Mouse (Mus musculus): ENCODE data around the gene Tigar. TPM values are rescaled to one million over a fixed set of nuclear protein-coding genes. Genes with fewer than 3 reads are reported as not detected.
A peak's percentile ranks its signal among the peaks of the same experiment; 100 is the strongest.

Tigar gene
- polyA plus RNA-seq, 1 experiment from 2014 or later, result 2.9 TPM

DNA sequence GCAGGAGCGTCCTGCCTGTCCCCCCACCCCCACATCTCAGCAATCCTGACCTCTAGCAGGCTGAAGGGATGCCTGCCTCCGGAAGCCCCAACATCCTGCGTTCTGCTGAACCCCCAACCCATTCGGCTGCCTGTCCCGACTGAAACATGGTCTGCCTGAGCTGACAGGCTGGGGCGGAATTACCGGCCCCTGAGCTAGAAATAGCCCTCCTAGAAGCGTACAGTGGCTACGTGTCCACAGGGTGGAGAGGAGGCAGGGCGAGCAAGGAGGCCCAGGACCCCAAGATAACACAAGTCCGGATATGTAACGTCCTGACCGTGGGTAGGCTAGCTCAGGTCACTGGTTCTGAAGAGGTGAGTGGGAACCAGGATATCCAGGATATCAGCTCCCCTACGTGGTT is 44.5 kb downstream of the Tigar start:
- no peak overlapping the region for H3K4me3 ChIP-seq (replicated peaks)

DNA sequence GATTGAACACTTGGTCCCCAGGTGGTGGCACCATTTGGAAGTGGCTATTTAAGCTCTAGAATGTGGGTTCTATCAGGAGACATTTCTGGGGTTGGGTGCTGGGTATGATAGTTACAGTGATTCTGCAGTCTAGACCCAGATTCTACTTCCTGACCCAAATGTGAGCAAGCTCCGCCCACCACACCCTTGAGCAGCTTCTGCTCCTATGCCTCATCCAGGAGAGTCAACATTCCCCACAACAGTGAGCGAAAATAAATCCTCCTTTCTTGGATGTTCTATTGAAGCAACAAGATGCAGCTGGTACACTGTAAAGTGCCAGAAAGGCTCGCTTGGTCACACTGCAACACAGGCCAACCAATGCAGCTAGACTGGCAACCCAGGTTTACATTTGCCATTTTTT is 45.4 kb downstream of the Tigar start:
- Histone ChIP-seq H3K36me3 (no peaks in the 10 kb centered on the region), H3K27me3 (replicated peaks) (no peaks in the 10 kb centered on the region), H3K4me3 (replicated peaks) (no peak overlapping the region), H3K9ac (no peak overlapping the region), H3K4me2 (no peak overlapping the region), H3K27ac (no peak overlapping the region), H3K9me3 (no peaks in the 10 kb centered on the region), H3K4me1 (no peaks in the 10 kb centered on the region)
- WGBS, result 70% methylated on average over 3 of the region's 3 CpGs
- no peak for ATAC-seq (ENCODE audit: insufficient read depth, low FRiP score, low read depth)

More for the DNA sequence above, 44.5 kb downstream of the Tigar start:
- peak overlapping the region; percentile 34 for H3K4me2 ChIP-seq
- no peaks in the 10 kb centered on the region for H3K36me3 ChIP-seq
- no peak for ATAC-seq (ENCODE audit: insufficient read depth, low FRiP score, low read depth)
- WGBS, result 7% methylated on average over 14 of the region's 14 CpGs
- no peak overlapping the region for H3K9ac ChIP-seq
- H3K27ac ChIP-seq, result no peak overlapping the region
- H3K27me3 ChIP-seq (replicated peaks), result no peaks in the 10 kb centered on the region
- H3K9me3 ChIP-seq, result no peaks in the 10 kb centered on the region
- no peaks in the 10 kb centered on the region for H3K4me1 ChIP-seq

DNA sequence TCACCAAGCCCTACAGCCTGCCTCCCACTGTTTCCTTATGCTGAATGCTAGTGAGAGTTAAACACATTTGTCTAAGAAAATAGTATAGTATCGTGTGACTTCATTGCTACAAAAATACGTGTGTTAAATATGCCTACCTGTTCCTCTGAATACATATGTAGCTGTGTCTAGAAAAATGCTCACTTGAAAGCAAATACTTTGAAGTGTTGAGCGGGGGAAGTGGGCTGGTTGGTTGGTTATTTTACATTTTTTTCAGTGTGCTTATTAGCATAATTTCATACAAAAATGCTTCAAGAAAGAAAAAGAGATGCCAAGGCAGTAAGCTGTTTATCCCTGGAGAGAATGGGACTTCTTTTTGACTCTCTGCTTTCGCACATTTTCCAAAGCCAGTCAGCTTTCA is 49.4 kb downstream of the Tigar start:
- H3K4me2 ChIP-seq, result no peak overlapping the region
- no peak overlapping the region for H3K27ac ChIP-seq
- H3K4me1 ChIP-seq, result no peaks in the 10 kb centered on the region
- H3K36me3 ChIP-seq, result no peaks in the 10 kb centered on the region
- WGBS, result 74% methylated on average over 4 of the region's 4 CpGs
- no peaks in the 10 kb centered on the region for H3K27me3 ChIP-seq (replicated peaks)
- ATAC-seq (ENCODE audit: insufficient read depth, low FRiP score, low read depth), result no peak
- H3K9me3 ChIP-seq, result no peaks in the 10 kb centered on the region
- H3K9ac ChIP-seq, result no peak overlapping the region
- H3K4me3 ChIP-seq (replicated peaks), result no peak overlapping the region

DNA sequence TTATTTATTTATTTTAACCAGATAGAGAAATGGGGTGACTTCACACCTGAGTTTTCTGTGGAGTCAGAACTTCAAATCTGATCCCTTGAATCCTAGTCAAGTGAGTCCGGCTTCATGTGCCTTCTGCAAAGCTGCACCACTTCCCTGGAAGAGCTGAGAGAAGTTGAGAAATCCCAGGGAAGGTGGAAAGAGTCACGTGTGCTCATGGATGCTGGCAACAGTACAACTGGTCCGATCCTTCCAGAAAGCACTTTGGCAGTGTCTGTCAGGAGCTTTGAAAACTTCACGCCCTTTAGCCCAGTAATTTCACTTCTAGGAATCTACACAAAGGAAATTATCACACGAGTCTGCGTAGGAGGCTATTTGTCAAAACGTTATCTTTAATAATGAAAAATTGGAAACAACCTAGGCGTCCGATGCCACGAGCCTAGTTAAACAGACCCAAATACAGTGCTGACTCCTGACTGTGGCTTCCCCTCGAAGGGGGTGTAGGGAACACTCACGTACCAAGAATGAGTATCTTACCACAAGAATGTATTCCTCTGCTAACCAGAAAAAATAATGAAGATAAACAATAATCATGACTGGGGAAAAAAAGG is 52.3 kb downstream of the Tigar start:
- no peak overlapping the region for H3K4me2 ChIP-seq
- no peaks in the 10 kb centered on the region for H3K27me3 ChIP-seq (replicated peaks)
- no peaks in the 10 kb centered on the region for H3K4me1 ChIP-seq
- H3K9ac ChIP-seq, result no peak overlapping the region
- ATAC-seq (ENCODE audit: insufficient read depth, low FRiP score, low read depth), result peak; percentile 27; the same call in 1 of the 2 replicates
- no peak overlapping the region for H3K4me3 ChIP-seq (replicated peaks)
- no peaks in the 10 kb centered on the region for H3K9me3 ChIP-seq
- H3K27ac ChIP-seq, result no peak overlapping the region
- WGBS, result 33% methylated on average over 12 of the region's 12 CpGs
- no peaks in the 10 kb centered on the region for H3K36me3 ChIP-seq

DNA sequence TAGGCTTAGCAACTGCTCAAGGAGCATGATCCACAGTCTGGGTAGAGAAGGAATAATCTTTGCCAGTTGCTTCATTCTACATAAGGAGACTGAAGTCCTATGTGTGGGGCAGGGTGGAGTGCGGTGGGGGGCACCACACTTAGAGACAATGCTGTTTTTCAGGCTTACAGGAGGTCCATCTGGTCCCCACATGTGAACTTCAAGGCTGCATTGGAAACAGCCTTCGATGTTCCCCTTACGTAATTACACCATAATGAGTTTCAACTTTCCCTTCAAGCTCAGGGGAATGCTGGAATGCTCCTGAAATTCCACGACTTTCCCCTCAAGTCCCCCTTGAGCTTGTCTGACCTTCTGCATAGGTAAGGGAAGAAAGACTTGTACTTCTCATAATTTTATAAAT is 58.5 kb downstream of the Tigar start:
- Histone ChIP-seq H3K36me3 (no peaks in the 10 kb centered on the region), H3K27ac (no peak overlapping the region), H3K4me1 (no peaks in the 10 kb centered on the region), H3K9ac (no peak overlapping the region), H3K4me3 (replicated peaks) (no peak overlapping the region), H3K9me3 (no peaks in the 10 kb centered on the region), H3K27me3 (replicated peaks) (no peaks in the 10 kb centered on the region), H3K4me2 (no peak overlapping the region)
- no peak for ATAC-seq (ENCODE audit: insufficient read depth, low FRiP score, low read depth)
- WGBS, result 65% methylated on average over 4 of the region's 4 CpGs

DNA sequence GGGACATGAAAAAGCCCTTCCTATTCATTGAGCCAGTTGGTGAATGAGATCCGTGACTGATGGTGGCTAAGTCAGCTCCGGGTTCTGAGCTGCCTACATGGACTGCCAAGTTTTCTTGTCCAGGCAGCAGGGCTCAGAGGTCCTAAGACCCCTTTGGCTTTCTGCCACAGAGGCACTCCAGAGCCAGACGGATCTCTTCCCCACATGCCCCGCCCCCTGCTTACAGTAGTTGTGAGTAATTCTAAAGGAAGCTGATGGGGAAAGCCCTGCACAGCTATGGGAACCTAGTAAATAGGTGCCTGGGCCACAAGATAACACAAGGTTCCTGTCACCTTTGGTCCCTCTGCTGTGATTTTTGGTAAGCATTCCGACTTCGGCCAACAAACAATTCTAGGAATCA is 64.4 kb downstream of the Tigar start:
- Histone ChIP-seq H3K4me2 (no peak overlapping the region), H3K27ac (no peak overlapping the region), H3K4me1 (no peaks in the 10 kb centered on the region), H3K9me3 (no peaks in the 10 kb centered on the region), H3K4me3 (replicated peaks) (no peak overlapping the region), H3K9ac (no peak overlapping the region), H3K36me3 (no peaks in the 10 kb centered on the region), H3K27me3 (replicated peaks) (no peaks in the 10 kb centered on the region)
- 44% methylated on average over 6 of the region's 6 CpGs for WGBS
- peak; percentile 39; the same call in 1 of the 2 replicates for ATAC-seq (ENCODE audit: insufficient read depth, low FRiP score, low read depth)

Other genes starting within 250 kb of the Tigar start
- gene Dyrk4, start 187.7 kb downstream of the Tigar start, polyA plus RNA-seq (2015; fragmentation: Nextera tagmentation; extraction: Ambion mirVana), result 0.14 TPM in 1 of 2 replicates, not detected in the other
- gene Rad51ap1, start 170.0 kb downstream of the Tigar start, polyA plus RNA-seq (2015; fragmentation: Nextera tagmentation; extraction: Ambion mirVana), result 49.7 and 52.8 TPM in 2 replicates
- 14.5 and 16.6 TPM in 2 replicates for gene D6Wsu163e, start 169.6 kb downstream of the Tigar start, polyA plus RNA-seq (2015; fragmentation: Nextera tagmentation; extraction: Ambion mirVana)
- gene Fgf6, start 94.0 kb downstream of the Tigar start, polyA plus RNA-seq (2015; fragmentation: Nextera tagmentation; extraction: Ambion mirVana), result not detected in 2 replicates
- not detected in 2 replicates for gene Fgf23, start 36.7 kb downstream of the Tigar start, polyA plus RNA-seq (2015; fragmentation: Nextera tagmentation; extraction: Ambion mirVana)
- gene Ccnd2, start 42.6 kb upstream of the Tigar start, polyA plus RNA-seq (2015; fragmentation: Nextera tagmentation; extraction: Ambion mirVana), result 922 and 986 TPM in 2 replicates

All from stomach, embryonic 15.5 days (tissue).